Mouse (Mus musculus) frontal cortex, postnatal 14 days (tissue): ENCODE results near the gene Mmrn2.

Source experiments
- DNase-seq, 2 experiments: peaks; one replicate each; pipeline ENCODE4 v3.0.0; 2022; ENCODE audit warnings: low spot score in 2 of 2

Gene Mmrn2

GRCm38 (mm10) chr14:34375415-34375904 lies at the start of gene Mmrn2:
TSS of gene Mmrn2 (plus strand) at chr14:34375465.
- no peak for DNase-seq

- DNase-seq, result no peak
These were observed 48.7 kb upstream of the Mmrn2 start for GRCm38 (mm10) chr14:34326606-34327005.

- no peak for DNase-seq
These were observed 47.6 kb upstream of the Mmrn2 start for GRCm38 (mm10) chr14:34327618-34328017.

- DNase-seq, result no peak
These were observed 44.6 kb upstream of the Mmrn2 start for GRCm38 (mm10) chr14:34330657-34331158.

- DNase-seq, result no peak
These were observed 43.4 kb upstream of the Mmrn2 start for GRCm38 (mm10) chr14:34331886-34332285.

GRCm38 (mm10) chr14:34332476-34332875 lies 42.8 kb upstream of the Mmrn2 start:
- DNase-seq, result peak in 1 of 2 experiments; percentile 68

GRCm38 (mm10) chr14:34339446-34339845 lies 35.8 kb upstream of the Mmrn2 start:
- DNase-seq, result no peak

GRCm38 (mm10) chr14:34341993-34342392 lies 33.3 kb upstream of the Mmrn2 start:
- no peak for DNase-seq

- no peak for DNase-seq
These were observed 32.2 kb upstream of the Mmrn2 start for GRCm38 (mm10) chr14:34343078-34343477.

- no peak for DNase-seq
These were observed 30.9 kb upstream of the Mmrn2 start for GRCm38 (mm10) chr14:34344361-34344760.

GRCm38 (mm10) chr14:34345771-34346566 lies 29.3 kb upstream of the Mmrn2 start:
- no peak for DNase-seq

- no peak for DNase-seq
These were observed 28.2 kb upstream of the Mmrn2 start for GRCm38 (mm10) chr14:34347084-34347483.

- no peak for DNase-seq
These were observed 27.0 kb upstream of the Mmrn2 start for GRCm38 (mm10) chr14:34348301-34348700.

GRCm38 (mm10) chr14:34349007-34349406 lies 26.3 kb upstream of the Mmrn2 start:
- DNase-seq, result no peak

GRCm38 (mm10) chr14:34351660-34352059 lies 23.6 kb upstream of the Mmrn2 start:
- DNase-seq, result no peak

- no peak for DNase-seq
These were observed 22.7 kb upstream of the Mmrn2 start for GRCm38 (mm10) chr14:34352523-34352922.

GRCm38 (mm10) chr14:34353326-34353725 lies 21.9 kb upstream of the Mmrn2 start:
- no peak for DNase-seq

GRCm38 (mm10) chr14:34354456-34354855 lies 20.8 kb upstream of the Mmrn2 start:
- no peak for DNase-seq

- no peak for DNase-seq
These were observed 20.0 kb upstream of the Mmrn2 start, which contains the start of gene Fam25c for GRCm38 (mm10) chr14:34355301-34355700. TSS of gene Fam25c (minus strand) at chr14:34355433.

- no peak for DNase-seq
These were observed 17.4 kb upstream of the Mmrn2 start for GRCm38 (mm10) chr14:34357671-34358455.

- no peak for DNase-seq
These were observed 15.5 kb upstream of the Mmrn2 start for GRCm38 (mm10) chr14:34359676-34360244.

GRCm38 (mm10) chr14:34360251-34360650 lies 15.0 kb upstream of the Mmrn2 start:
- no peak for DNase-seq
